Mouse (Mus musculus) stomach, postnatal 0 days (tissue): ENCODE measurements at regions not wholly inside any gene's neighbourhood (a gene's known extent, or its start where the extent isn't known, plus 50 kb on each side); places are given as distances from the start of the nearest gene placed in this dataset.

ENCODE experiments used
- CTCF ChIP-seq: IDR thresholded peaks from 2 replicates; pipeline ENCODE4 v1.5.1; 2016; ENCODE audit warnings: antibody characterized with exemption, low read depth, mild to moderate bottlenecking, moderate library complexity
- EP300 ChIP-seq: optimal IDR thresholded peaks from 2 replicates; pipeline ENCODE3; 2016; ENCODE audit warnings: antibody characterized with exemption

- TF ChIP-seq EP300 (no peak), CTCF (no peak)
These were observed 239.9 kb upstream of the Robo1 start for GRCm38 (mm10) chr16:72068254-72068653.
